Mouse (Mus musculus) liver, embryonic 11.5 days (tissue): ENCODE results near the gene Scfd2. TPM values are rescaled to one million over a fixed set of nuclear protein-coding genes. Genes with fewer than 3 reads are reported as not detected.

Experiments used
- ATAC-seq: fragments of 200-750 bp; cut with Nextera tagmentation; replicated peaks from 2 replicates; pipeline ENCODE4 v1.8.0; 2017; ENCODE audit warnings: moderate number of reproducible peaks, mild to moderate bottlenecking, moderate TSS enrichment, moderate library complexity; ENCODE audit not compliant: low FRiP score
- DNase-seq: peaks from one replicate; pipeline ENCODE4 v3.0.0-alpha.2; 2017; ENCODE audit warnings: low spot score
- H3K27ac ChIP-seq: fragments of 300-500 bp; sonication (generic); 2 replicates; pipeline ENCODE4 v1.5.1; 2014; ENCODE audit warnings: mild to moderate bottlenecking, low read depth, low read length, control low read depth
- H3K27me3 ChIP-seq: fragments of 300-500 bp; sonication (generic); replicated peaks from 2 replicates; pipeline ENCODE4 v1.6.1; 2014; ENCODE audit warnings: low read length, mixed read lengths; ENCODE audit not compliant: control insufficient read depth, insufficient read depth
- H3K36me3 ChIP-seq: fragments of 300-500 bp; sonication (generic); 2 replicates; pipeline ENCODE4 v1.6.1; 2014; ENCODE audit warnings: mild to moderate bottlenecking, low read length, moderate library complexity, mixed read lengths; ENCODE audit not compliant: control insufficient read depth, insufficient read depth
- H3K4me1 ChIP-seq: fragments of 300-500 bp; sonication (generic); replicated peaks from 2 replicates; pipeline ENCODE4 v1.6.1; 2014; ENCODE audit warnings: low read length, mixed read lengths; ENCODE audit not compliant: control insufficient read depth, insufficient read depth
- H3K4me2 ChIP-seq: fragments of 300-500 bp; sonication (generic); 2 replicates; pipeline ENCODE4 v1.6.1; 2014; ENCODE audit warnings: mild to moderate bottlenecking, control low read depth, moderate library complexity
- H3K4me3 ChIP-seq: fragments of 300-500 bp; sonication (generic); 2 replicates; pipeline ENCODE4 v1.5.1; 2014; ENCODE audit warnings: low read depth, low read length, control low read depth
- H3K9ac ChIP-seq: fragments of 300-500 bp; sonication (generic); 2 replicates; pipeline ENCODE4 v1.6.1; 2014; ENCODE audit warnings: low read depth, low read length, control low read depth
- H3K9me3 ChIP-seq: fragments of 300-500 bp; sonication (generic); 2 replicates; pipeline ENCODE4 v1.6.1; 2016; ENCODE audit warnings: low read length, inconsistent platforms, mixed read lengths; ENCODE audit not compliant: control insufficient read depth
- WGBS: fragments of 180-500 bp; shearing (Covaris S2); extraction: QIAGEN DNeasy Blood & Tissue Kit; methylation state at CpG from one replicate; pipeline ENCODE4 v1.1.7; 2014; 5-methylcytosine and 5-hydroxymethylcytosine counted together
- polyA plus RNA-seq: library from polyadenylated mRNA; unstranded; fragments of >200 nt; fragmentation: Nextera tagmentation; extraction: Ambion mirVana; gene quantifications from 2 replicates; pipeline ENCODE4 v1.2.1, GENCODE M21; 2014

The Scfd2 gene
- polyA plus RNA-seq, 1 experiment from 2014 or later: 20.7 TPM

- no peak overlapping the region for H3K4me2 ChIP-seq
- DNase-seq: no peak
- no peak overlapping the region for H3K27ac ChIP-seq
- H3K4me1 ChIP-seq: peaks cover 22% of the 10 kb centered on the region
- 79% methylated on average over 11 of the region's 11 CpGs for WGBS
- no peaks in the 10 kb centered on the region for H3K27me3 ChIP-seq
- H3K4me3 ChIP-seq: no peak overlapping the region
- H3K36me3 ChIP-seq: peaks cover 5% of the 10 kb centered on the region; the same call in 1 of the 2 replicates
- no peak overlapping the region for H3K9ac ChIP-seq
- no peak for ATAC-seq
- no peaks in the 10 kb centered on the region for H3K9me3 ChIP-seq
Observed at GRCm38 (mm10) chr5:74198446-74198845, 333.1 kb downstream of the Scfd2 start.

GRCm38 (mm10) chr5:74197541-74198330 lies 333.8 kb downstream of the Scfd2 start:
- H3K4me1 ChIP-seq: peaks cover 23% of the 10 kb centered on the region
- WGBS: 88% methylated on average over 22 of the region's 22 CpGs
- no peak for ATAC-seq
- no peak overlapping the region for H3K9ac ChIP-seq
- H3K36me3 ChIP-seq: peaks cover 5% of the 10 kb centered on the region; the same call in 1 of the 2 replicates
- no peaks in the 10 kb centered on the region for H3K9me3 ChIP-seq
- no peak overlapping the region for H3K27ac ChIP-seq
- H3K27me3 ChIP-seq: no peaks in the 10 kb centered on the region
- H3K4me3 ChIP-seq: no peak overlapping the region
- H3K4me2 ChIP-seq: peak overlapping the region; percentile 99; the same call in 1 of the 2 replicates
- DNase-seq: no peak

- no peaks in the 10 kb centered on the region for H3K9me3 ChIP-seq
- ATAC-seq: no peak
- H3K36me3 ChIP-seq: peaks cover 5% of the 10 kb centered on the region; the same call in 1 of the 2 replicates
- peak overlapping the region; percentile 86; the same call in 1 of the 2 replicates for H3K9ac ChIP-seq
- peaks cover 2% of the 10 kb centered on the region; the same call in 1 of the 2 replicates for H3K27me3 ChIP-seq
- 16% methylated on average over 4 of the region's 4 CpGs for WGBS
- peak overlapping the region; percentile 99 for H3K4me2 ChIP-seq
- H3K27ac ChIP-seq: no peak overlapping the region
- H3K4me3 ChIP-seq: peak overlapping the region; percentile 88
- DNase-seq: no peak
- H3K4me1 ChIP-seq: peaks cover 23% of the 10 kb centered on the region
Observed at GRCm38 (mm10) chr5:74196307-74196618, 335.3 kb downstream of the Scfd2 start.

GRCm38 (mm10) chr5:74195614-74196306 lies 335.8 kb downstream of the Scfd2 start:
- Histone ChIP-seq H3K4me3 (peak overlapping the region; percentile 88), H3K36me3 (peaks cover 5% of the 10 kb centered on the region; the same call in 1 of the 2 replicates), H3K27me3 (peaks cover 4% of the 10 kb centered on the region; the same call in 1 of the 2 replicates), H3K9ac (peak overlapping the region; percentile 86), H3K27ac (peak overlapping the region; percentile 59), H3K9me3 (no peaks in the 10 kb centered on the region), H3K4me2 (peak overlapping the region; percentile 99), H3K4me1 (peaks cover 23% of the 10 kb centered on the region)
- no peak for DNase-seq
- 5% methylated on average over 27 of the region's 27 CpGs for WGBS
- ATAC-seq: peak; percentile 4; the same call in 1 of the 2 replicates

- WGBS: under 1% methylated on average over 82 of the region's 82 CpGs
- Histone ChIP-seq H3K27me3 (peaks cover 4% of the 10 kb centered on the region; the same call in 1 of the 2 replicates), H3K36me3 (peaks cover 5% of the 10 kb centered on the region; the same call in 1 of the 2 replicates), H3K9me3 (no peaks in the 10 kb centered on the region), H3K4me3 (peak within 1 kb of the TSS; percentile 88), H3K9ac (peak within 1 kb of the TSS; percentile 86), H3K27ac (peak within 1 kb of the TSS; percentile 59), H3K4me2 (peak within 1 kb of the TSS; percentile 99), H3K4me1 (peaks cover 23% of the 10 kb centered on the region)
- DNase-seq (peak; percentile 91), ATAC-seq (peak; percentile 96)
Observed at GRCm38 (mm10) chr5:74194841-74195613, 336.5 kb downstream of the Scfd2 start, which contains the start of gene Rasl11b. Gene Rasl11b (plus strand): TSS chr5:74195286.

- ATAC-seq (no peak; the same call in 1 of the 2 replicates), DNase-seq (no peak)
- H3K4me3 ChIP-seq: peak overlapping the region; percentile 88
- H3K4me1 ChIP-seq: peaks cover 23% of the 10 kb centered on the region
- no peak overlapping the region for H3K27ac ChIP-seq
- H3K36me3 ChIP-seq: peaks cover 5% of the 10 kb centered on the region; the same call in 1 of the 2 replicates
- 31% methylated on average over 16 of the region's 16 CpGs for WGBS
- peaks cover 4% of the 10 kb centered on the region; the same call in 1 of the 2 replicates for H3K27me3 ChIP-seq
- H3K9me3 ChIP-seq: no peaks in the 10 kb centered on the region
- H3K4me2 ChIP-seq: peak overlapping the region; percentile 99
- peak overlapping the region; percentile 64 for H3K9ac ChIP-seq
Observed at GRCm38 (mm10) chr5:74194027-74194840, 337.3 kb downstream of the Scfd2 start.

GRCm38 (mm10) chr5:74193626-74194025 lies 337.9 kb downstream of the Scfd2 start:
- H3K27ac ChIP-seq: no peak overlapping the region
- peaks cover 5% of the 10 kb centered on the region; the same call in 1 of the 2 replicates for H3K36me3 ChIP-seq
- no peak overlapping the region for H3K4me3 ChIP-seq
- WGBS: 53% methylated on average over 7 of the region's 7 CpGs
- H3K9ac ChIP-seq: no peak overlapping the region
- H3K27me3 ChIP-seq: peaks cover 4% of the 10 kb centered on the region; the same call in 1 of the 2 replicates
- no peak for DNase-seq
- H3K4me1 ChIP-seq: peaks cover 23% of the 10 kb centered on the region
- H3K9me3 ChIP-seq: no peaks in the 10 kb centered on the region
- ATAC-seq: no peak
- H3K4me2 ChIP-seq: no peak overlapping the region
